Mouse (Mus musculus) liver, postnatal 0 days (tissue): ENCODE results near the gene Chmp6. TPM values are rescaled to one million over a fixed set of nuclear protein-coding genes. Genes with fewer than 3 reads are reported as not detected.

Experiments
- ATAC-seq: fragments of 200-750 bp; cut with Nextera tagmentation; 2 replicates; pipeline ENCODE4 v1.8.0; 2017; ENCODE audit warnings: mild to moderate bottlenecking, moderate library complexity
- DNase-seq: peaks from one replicate; pipeline ENCODE4 v3.0.0-alpha.2; 2016
- H3K27ac ChIP-seq: fragments of 300-500 bp; sonication (generic); 2 replicates; pipeline ENCODE4 v1.5.1; 2014; ENCODE audit warnings: antibody characterized with exemption, moderate library complexity, mild to moderate bottlenecking, low read depth
- H3K27me3 ChIP-seq: fragments of 300-500 bp; sonication (generic); 2 replicates; pipeline ENCODE4 v1.6.1; 2014; ENCODE audit warnings: low read length, control low read depth, mixed read lengths; ENCODE audit not compliant: insufficient read depth
- H3K36me3 ChIP-seq: fragments of 300-500 bp; sonication (generic); replicated peaks from 2 replicates; pipeline ENCODE4 v1.6.1; 2014; ENCODE audit warnings: mild to moderate bottlenecking, control low read depth, low read length, moderate library complexity, mixed read lengths; ENCODE audit not compliant: insufficient read depth
- H3K4me1 ChIP-seq: fragments of 300-500 bp; sonication (generic); 2 replicates; pipeline ENCODE4 v1.6.1; 2014; ENCODE audit warnings: antibody characterized with exemption, mild to moderate bottlenecking, control low read depth; ENCODE audit not compliant: insufficient read depth
- H3K4me2 ChIP-seq: fragments of 300-500 bp; sonication (generic); 2 replicates; pipeline ENCODE4 v1.6.1; 2014; ENCODE audit warnings: low read depth, mild to moderate bottlenecking, low read length, moderate library complexity, mixed read lengths
- H3K4me3 ChIP-seq: fragments of 300-500 bp; sonication (generic); 2 replicates; pipeline ENCODE4 v1.5.1; 2014; ENCODE audit warnings: low read depth, low read length
- H3K9ac ChIP-seq: fragments of 300-500 bp; sonication (generic); replicated peaks from 2 replicates; pipeline ENCODE4 v1.6.1; 2014; ENCODE audit warnings: mild to moderate bottlenecking, moderate library complexity
- H3K9me3 ChIP-seq: fragments of 300-500 bp; sonication (generic); 2 replicates; pipeline ENCODE4 v1.6.1; 2016; ENCODE audit warnings: mild to moderate bottlenecking, control low read depth, low read length, mixed read lengths
- CTCF ChIP-seq: sonication (generic); IDR thresholded peaks from 2 replicates; pipeline ENCODE4 v1.5.1; 2016; ENCODE audit warnings: antibody characterized with exemption, low read depth
- EP300 ChIP-seq: IDR thresholded peaks from 2 replicates; pipeline ENCODE4 v1.6.1; 2016; ENCODE audit warnings: antibody characterized with exemption, low read depth, mild to moderate bottlenecking
- WGBS: fragments of 180-500 bp; shearing (Covaris S2); extraction: QIAGEN DNeasy Blood & Tissue Kit; methylation state at CpG from one replicate; pipeline ENCODE4 v1.1.7; 2014; ENCODE audit not compliant: insufficient replicate concordance; 5-methylcytosine and 5-hydroxymethylcytosine counted together
- polyA plus RNA-seq: library from polyadenylated mRNA; unstranded; fragments of >200 nt; fragmentation: Nextera tagmentation; extraction: Ambion mirVana; gene quantifications from 2 replicates; pipeline ENCODE4 v1.2.1, GENCODE M21; 2015

Gene Chmp6
- polyA plus RNA-seq, 1 experiment from 2014 or later: 30.5 TPM

DNA sequence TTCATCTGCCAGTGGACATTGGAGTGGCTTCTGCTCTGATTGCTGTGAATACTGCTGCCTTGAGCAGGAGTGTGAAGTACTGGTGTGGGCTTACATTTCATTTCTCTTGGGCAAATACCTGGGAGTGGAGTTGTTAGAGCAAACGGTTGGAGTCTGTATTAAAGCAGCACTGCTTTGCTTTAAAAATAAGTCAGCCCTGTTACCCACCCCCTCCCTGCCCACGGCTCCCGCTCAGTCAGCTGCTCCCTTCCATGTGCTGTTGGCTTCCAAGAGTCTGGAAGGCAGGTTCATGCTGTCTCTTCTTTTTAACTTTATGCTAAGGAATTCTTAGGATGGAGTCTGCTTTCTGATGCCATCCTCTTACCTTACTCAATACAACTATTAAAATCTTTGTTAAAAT is 48.3 kb downstream of the Chmp6 start:
- H3K4me1 ChIP-seq: peaks cover 3% of the 10 kb centered on the region; the same call in 1 of the 2 replicates
- 83% methylated on average over 3 of the region's 3 CpGs for WGBS
- H3K27me3 ChIP-seq: no peaks in the 10 kb centered on the region
- no peak overlapping the region for H3K4me2 ChIP-seq
- H3K27ac ChIP-seq: no peak overlapping the region
- DNase-seq: no peak
- TF ChIP-seq EP300 (no peak), CTCF (no peak)
- H3K9ac ChIP-seq: no peak overlapping the region
- H3K9me3 ChIP-seq: no peaks in the 10 kb centered on the region
- peaks cover 35% of the 10 kb centered on the region for H3K36me3 ChIP-seq
- ATAC-seq: no peak
- no peak overlapping the region for H3K4me3 ChIP-seq

DNA sequence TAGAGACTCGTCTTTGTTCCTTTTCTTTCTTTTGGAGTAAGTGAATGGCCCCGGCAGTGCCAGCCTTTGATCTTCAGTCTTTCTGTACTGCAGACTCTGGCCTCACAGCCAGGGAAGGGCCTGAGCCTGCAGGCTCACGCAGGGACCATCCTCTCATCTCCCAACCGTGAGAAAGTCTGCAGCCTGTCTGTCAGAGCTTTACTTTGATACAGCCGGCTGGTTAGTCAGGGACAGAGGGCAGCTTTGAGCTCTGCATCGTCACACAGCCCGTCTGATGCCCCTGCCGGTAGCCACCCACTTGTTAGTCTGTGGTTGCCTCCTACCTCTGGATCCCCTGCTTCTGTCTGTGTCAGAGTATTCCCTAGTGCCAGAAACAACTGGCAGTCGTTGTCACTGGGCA is 51.8 kb downstream of the Chmp6 start:
- ATAC-seq: no peak
- H3K9ac ChIP-seq: no peak overlapping the region
- H3K9me3 ChIP-seq: no peaks in the 10 kb centered on the region
- no peaks in the 10 kb centered on the region for H3K27me3 ChIP-seq
- no peak overlapping the region for H3K27ac ChIP-seq
- peaks cover 18% of the 10 kb centered on the region for H3K4me1 ChIP-seq
- WGBS: 61% methylated on average over 9 of the region's 9 CpGs
- peaks cover 30% of the 10 kb centered on the region for H3K36me3 ChIP-seq
- no peak for TF ChIP-seq EP300
- TF ChIP-seq CTCF: no peak
- DNase-seq: no peak
- H3K4me3 ChIP-seq: no peak overlapping the region
- no peak overlapping the region for H3K4me2 ChIP-seq

DNA sequence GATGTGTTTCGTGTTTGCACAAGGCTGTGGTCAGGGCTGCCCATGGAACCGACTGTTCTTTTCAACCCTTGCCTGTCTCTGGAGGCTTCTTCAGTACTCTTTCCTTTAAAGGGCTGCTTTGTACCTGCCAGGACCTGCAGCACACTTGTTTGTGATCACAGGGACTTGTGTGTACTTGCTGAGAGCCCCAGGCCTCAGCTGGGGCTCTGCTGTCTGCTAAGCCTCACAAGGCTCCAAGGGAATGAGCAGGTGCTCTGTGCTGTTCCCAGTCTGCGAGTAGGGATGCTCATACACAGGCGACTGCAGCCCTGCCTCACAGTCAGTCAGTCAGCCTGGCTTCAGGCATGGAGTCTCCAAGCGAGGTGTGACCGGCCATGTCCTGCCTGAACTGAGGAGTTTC is 53.1 kb downstream of the Chmp6 start:
- 82% methylated on average over 6 of the region's 6 CpGs for WGBS
- Histone ChIP-seq H3K4me2 (no peak overlapping the region), H3K27ac (no peak overlapping the region), H3K36me3 (peaks cover 26% of the 10 kb centered on the region), H3K27me3 (no peaks in the 10 kb centered on the region), H3K4me1 (peaks cover 17% of the 10 kb centered on the region), H3K9me3 (no peaks in the 10 kb centered on the region), H3K9ac (no peak overlapping the region), H3K4me3 (no peak overlapping the region)
- TF ChIP-seq EP300 (no peak), CTCF (no peak)
- DNase-seq (no peak), ATAC-seq (no peak)

DNA sequence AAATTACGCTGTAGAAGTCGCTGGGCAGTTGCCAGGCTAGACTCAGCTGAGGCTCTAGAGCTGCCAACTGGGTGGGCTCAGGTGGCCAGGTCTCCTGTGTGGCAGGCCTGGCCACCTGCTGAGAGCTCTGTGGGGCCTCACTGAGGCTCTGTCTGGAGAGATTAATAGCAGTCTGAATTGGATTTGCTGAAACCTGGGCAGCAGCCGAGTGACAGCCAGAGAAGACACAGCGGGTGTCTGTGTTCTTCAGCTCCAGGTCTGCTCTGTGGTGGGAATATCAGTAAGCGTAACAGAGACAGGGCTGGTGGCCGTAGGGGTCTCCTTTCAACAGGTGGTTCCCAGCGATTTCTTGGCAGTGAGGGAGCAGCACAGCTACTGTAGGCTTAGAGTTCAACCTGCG is 54.2 kb downstream of the Chmp6 start:
- peaks cover 24% of the 10 kb centered on the region for H3K36me3 ChIP-seq
- H3K27me3 ChIP-seq: no peaks in the 10 kb centered on the region
- H3K4me2 ChIP-seq: no peak overlapping the region
- 81% methylated on average over 8 of the region's 8 CpGs for WGBS
- TF ChIP-seq CTCF: no peak
- no peak for ATAC-seq
- H3K9me3 ChIP-seq: no peaks in the 10 kb centered on the region
- no peak overlapping the region for H3K9ac ChIP-seq
- no peak for DNase-seq
- H3K4me3 ChIP-seq: no peak overlapping the region
- H3K4me1 ChIP-seq: peaks cover 17% of the 10 kb centered on the region
- H3K27ac ChIP-seq: peak overlapping the region; percentile 64

DNA sequence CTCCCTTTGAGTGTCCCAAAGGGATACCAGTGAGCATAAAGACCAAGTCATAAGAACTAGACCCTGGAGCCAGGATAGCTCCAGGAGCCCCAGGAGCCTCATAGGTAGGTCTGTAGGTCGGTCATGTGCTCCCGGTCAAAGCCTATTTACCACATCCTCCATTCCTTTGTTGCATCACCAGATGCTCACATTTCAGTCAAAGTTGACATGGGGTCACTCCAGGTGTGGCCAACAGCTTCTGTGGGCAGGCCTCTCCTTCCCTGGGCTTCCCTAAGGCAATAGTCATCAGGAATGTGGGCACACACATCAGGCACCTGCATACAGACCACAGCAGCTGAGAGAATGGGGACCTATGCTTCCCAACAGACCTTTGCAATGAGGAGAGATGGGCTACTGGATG is 54.7 kb downstream of the Chmp6 start:
- H3K4me2 ChIP-seq: no peak overlapping the region
- no peaks in the 10 kb centered on the region for H3K27me3 ChIP-seq
- ATAC-seq (peak; percentile 51), DNase-seq (peak; percentile 42)
- H3K4me1 ChIP-seq: peaks cover 17% of the 10 kb centered on the region
- no peak overlapping the region for H3K4me3 ChIP-seq
- peak overlapping the region; percentile 64 for H3K27ac ChIP-seq
- TF ChIP-seq CTCF (no peak), EP300 (peak; percentile 47; the same call in 1 of the 2 replicates)
- peaks cover 24% of the 10 kb centered on the region for H3K36me3 ChIP-seq
- no peaks in the 10 kb centered on the region for H3K9me3 ChIP-seq
- H3K9ac ChIP-seq: no peak overlapping the region
- WGBS: 57% methylated on average over 2 of the region's 2 CpGs

Other genes with a start within 250 kb of the Chmp6 start
- gene Baiap2, start 29.3 kb downstream of the Chmp6 start, polyA plus RNA-seq: 20.8 and 21.3 TPM in 2 replicates
- 0.72 and 0.89 TPM in 2 replicates for gene Aatk, start 133.7 kb downstream of the Chmp6 start, polyA plus RNA-seq
- gene Cep131, start 173.4 kb downstream of the Chmp6 start, polyA plus RNA-seq: 3.1 and 3.9 TPM in 2 replicates
- 3.8 and 4.2 TPM in 2 replicates for gene Tepsin, start 185.3 kb downstream of the Chmp6 start, polyA plus RNA-seq
- gene Ndufaf8, start 185.5 kb downstream of the Chmp6 start, polyA plus RNA-seq: 63.4 and 65.4 TPM in 2 replicates
- 25.0 and 28.0 TPM in 2 replicates for gene Slc38a10, start 237.9 kb downstream of the Chmp6 start, polyA plus RNA-seq